Mouse (Mus musculus) liver, embryonic 14.5 days (tissue): Measurements from ENCODE around the gene Mgat4b. TPM values are rescaled to one million over a fixed set of nuclear protein-coding genes. Genes with fewer than 3 reads are reported as not detected.
A peak's percentile ranks its signal among the peaks of the same experiment; 100 is the strongest.

Experiments
- ATAC-seq: fragments of 200-750 bp; cut with Nextera tagmentation; 2 replicates; pipeline ENCODE4 v1.8.0; 2017; ENCODE audit warnings: moderate number of reproducible peaks, mild to moderate bottlenecking, moderate library complexity; ENCODE audit not compliant: insufficient read depth
- DNase-seq, 3 experiments: peaks; one replicate each; pipeline ENCODE4 v3.0.0-alpha.2; 2012 to 2013; ENCODE audit warnings: low read depth in 3 of 3, low spot score in 3 of 3
- H3K27ac ChIP-seq: fragments of 300-500 bp; sonication (generic); 2 replicates; pipeline ENCODE4 v1.5.1; 2014; ENCODE audit warnings: moderate library complexity, mild to moderate bottlenecking, control low read depth, inconsistent platforms
- H3K27me3 ChIP-seq: fragments of 300-500 bp; sonication (generic); 2 replicates; pipeline ENCODE4 v1.6.1; 2014; ENCODE audit warnings: mild to moderate bottlenecking, low read length, moderate library complexity; ENCODE audit not compliant: control insufficient read depth, insufficient read depth
- H3K36me3 ChIP-seq: fragments of 300-500 bp; sonication (generic); replicated peaks from 2 replicates; pipeline ENCODE4 v1.6.1; 2014; ENCODE audit warnings: low read depth; ENCODE audit not compliant: control insufficient read depth, insufficient read depth
- H3K4me1 ChIP-seq, 2 experiments: fragments of 200-500 bp in 1 of 2; fragments of 300-500 bp in 1 of 2; sonication (generic) in 1 of 2; replicated peaks; 2 replicates each; pipeline ENCODE4 v1.6.1; 2012 to 2014; ENCODE audit warnings: antibody characterized with exemption in 1 of 2, inconsistent platforms in 1 of 2, low read length in 1 of 2; ENCODE audit not compliant: control insufficient read depth in 2 of 2, insufficient read depth in 2 of 2
- H3K4me2 ChIP-seq: fragments of 300-500 bp; sonication (generic); 2 replicates; pipeline ENCODE4 v1.6.1; 2014; ENCODE audit warnings: low read depth, mild to moderate bottlenecking, control low read depth, moderate library complexity
- H3K4me3 ChIP-seq, 2 experiments: fragments of 200-500 bp in 1 of 2; fragments of 300-500 bp in 1 of 2; sonication (generic) in 1 of 2; 2 replicates each; pipeline ENCODE4 v1.5.1; 2012 to 2014; ENCODE audit warnings: low read depth in 2 of 2, low read length in 2 of 2, mild to moderate bottlenecking in 2 of 2, control low read depth in 1 of 2, inconsistent platforms in 1 of 2, moderate library complexity in 1 of 2; ENCODE audit not compliant: insufficient read depth in 1 of 2
- H3K9ac ChIP-seq: fragments of 300-500 bp; sonication (generic); replicated peaks from 2 replicates; pipeline ENCODE4 v1.6.1; 2014; ENCODE audit warnings: mild to moderate bottlenecking, control low read depth, moderate library complexity
- H3K9me3 ChIP-seq: fragments of 300-500 bp; sonication (generic); 2 replicates; pipeline ENCODE4 v1.6.1; 2016; ENCODE audit warnings: low read length, mixed read lengths; ENCODE audit not compliant: control insufficient read depth
- CTCF ChIP-seq: IDR thresholded peaks from 2 replicates; pipeline ENCODE4 v1.5.1; 2016; ENCODE audit warnings: antibody characterized with exemption, low read depth, control low read depth
- EP300 ChIP-seq: IDR thresholded peaks from 2 replicates; pipeline ENCODE4 v1.6.1; 2016; ENCODE audit warnings: antibody characterized with exemption, low read depth
- WGBS: fragments of 180-500 bp; shearing (Covaris S2); extraction: QIAGEN DNeasy Blood & Tissue Kit; methylation state at CpG from one replicate; pipeline ENCODE4 v1.1.7; 2014; ENCODE audit not compliant: insufficient replicate concordance; 5-methylcytosine and 5-hydroxymethylcytosine counted together
- polyA plus RNA-seq, 2 experiments: library from polyadenylated mRNA; depleted of rRNA in 1 of 2; stranded (reverse) in 1 of 2; unstranded in 1 of 2; fragments of >200 nt; fragmentation: Nextera tagmentation in 1 of 2; extraction: Ambion mirVana in 1 of 2; gene quantifications; 2 replicates each; pipeline versions ENCODE4 v1.2.1 to v1.2.3; 2012 to 2014

The Mgat4b gene
- polyA plus RNA-seq, 2 experiments: 5.7 to 14.8 TPM

DNA sequence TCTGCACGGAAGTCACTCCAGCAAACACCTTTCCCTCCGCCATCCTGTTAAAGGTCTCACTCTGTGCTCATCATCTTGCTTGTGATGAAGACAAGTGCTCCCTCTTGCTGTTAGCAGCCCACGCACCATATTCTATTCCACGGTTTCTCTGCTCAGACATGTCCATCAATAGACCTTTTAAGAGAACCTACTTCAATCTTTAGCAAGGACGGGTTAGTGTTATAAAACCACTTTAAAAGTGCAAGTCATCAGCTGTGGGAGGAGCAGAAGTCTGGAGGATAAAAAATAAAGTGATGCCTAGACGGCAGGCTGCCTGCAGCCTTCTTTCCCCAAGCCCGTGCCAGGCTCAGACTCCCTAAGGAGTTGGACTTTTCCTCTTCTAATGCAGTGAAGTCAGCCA lies 45.9 kb downstream of the Mgat4b start:
- WGBS: 60% methylated on average over 7 of the region's 7 CpGs
- ATAC-seq: no peak
- Histone ChIP-seq H3K4me3 (no peak overlapping the region), H3K4me1 (no peaks in the 10 kb centered on the region), H3K9me3 (no peaks in the 10 kb centered on the region), H3K36me3 (peaks cover 17% of the 10 kb centered on the region), H3K27ac (no peak overlapping the region), H3K9ac (no peak overlapping the region), H3K27me3 (no peaks in the 10 kb centered on the region), H3K4me2 (no peak overlapping the region)
- no peak for DNase-seq
- no peak for TF ChIP-seq EP300
- no peak for TF ChIP-seq CTCF

DNA sequence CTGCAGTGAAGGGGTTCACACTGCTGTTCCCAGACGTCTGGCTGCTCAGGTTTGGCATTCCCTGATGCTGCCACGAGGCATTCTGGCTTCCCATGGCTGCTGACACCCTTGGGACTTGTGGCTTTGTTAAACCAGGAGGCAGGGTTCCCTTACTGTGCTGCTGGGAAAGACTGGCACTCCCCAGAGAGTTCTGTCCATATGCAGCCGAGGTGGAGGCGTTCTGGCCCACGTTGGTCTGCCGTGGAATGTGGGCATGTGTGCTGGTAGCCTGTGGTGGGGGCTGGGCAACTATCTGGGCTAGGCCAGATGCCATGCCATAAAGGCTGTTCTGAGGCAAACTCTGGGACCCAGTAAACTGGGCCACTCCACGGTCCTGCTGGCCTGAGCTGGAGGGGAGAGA lies 47.6 kb downstream of the Mgat4b start:
- Histone ChIP-seq H3K9ac (no peak overlapping the region), H3K9me3 (no peaks in the 10 kb centered on the region), H3K27ac (no peak overlapping the region), H3K36me3 (peaks cover 33% of the 10 kb centered on the region), H3K27me3 (no peaks in the 10 kb centered on the region), H3K4me1 (no peaks in the 10 kb centered on the region), H3K4me2 (no peak overlapping the region), H3K4me3 (no peak overlapping the region)
- WGBS: 77% methylated on average over 7 of the region's 7 CpGs
- TF ChIP-seq EP300 (no peak), CTCF (no peak)
- ATAC-seq: no peak
- DNase-seq: no peak

DNA sequence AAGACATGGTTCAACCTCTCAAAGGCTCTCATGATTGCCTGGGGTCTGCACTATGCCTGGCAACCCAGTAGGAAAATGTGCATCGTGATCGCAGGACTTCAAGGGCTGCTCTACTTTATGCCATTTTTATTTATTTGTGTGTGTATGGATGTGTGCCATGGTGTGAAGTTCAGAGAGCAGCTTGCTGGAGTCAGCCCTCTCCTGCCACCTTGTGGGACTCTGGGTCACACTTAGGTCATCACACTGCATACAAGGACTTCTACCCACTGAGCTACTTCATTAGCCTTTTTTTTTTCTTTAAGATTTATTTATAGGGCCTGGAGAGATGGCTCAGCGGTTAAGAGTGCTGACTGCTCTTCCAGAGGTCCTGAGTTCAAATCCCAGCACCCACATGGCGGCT lies 51.3 kb downstream of the Mgat4b start:
- no peaks in the 10 kb centered on the region for H3K9me3 ChIP-seq
- H3K9ac ChIP-seq: no peak overlapping the region
- no peaks in the 10 kb centered on the region for H3K4me1 ChIP-seq
- no peak overlapping the region for H3K4me2 ChIP-seq
- no peak for DNase-seq
- TF ChIP-seq CTCF (peak; percentile 59), EP300 (no peak)
- peaks cover 43% of the 10 kb centered on the region for H3K36me3 ChIP-seq
- no peak overlapping the region for H3K27ac ChIP-seq
- ATAC-seq: no peak
- no peaks in the 10 kb centered on the region for H3K27me3 ChIP-seq
- WGBS: 77% methylated on average over 4 of the region's 4 CpGs
- no peak overlapping the region for H3K4me3 ChIP-seq

DNA sequence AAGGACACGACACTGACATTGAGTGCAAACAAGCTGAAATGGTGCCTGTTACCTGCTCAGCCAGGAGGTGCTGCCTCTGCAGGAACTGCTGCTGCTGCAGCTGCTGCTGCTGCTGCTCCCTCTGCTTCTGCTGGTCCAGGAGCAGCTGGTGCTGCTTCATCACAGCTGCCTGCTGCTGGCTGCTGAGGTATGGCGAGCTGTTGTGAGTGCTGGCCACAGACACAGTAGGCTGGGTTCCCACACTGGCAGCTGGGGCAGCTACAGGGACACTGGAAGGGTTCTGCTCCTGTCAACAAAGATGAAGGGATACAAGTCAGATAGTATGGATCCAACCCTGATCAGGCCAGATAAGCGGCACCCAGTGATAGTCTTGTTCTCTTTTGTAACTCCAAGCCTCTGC lies 52.5 kb downstream of the Mgat4b start:
- Histone ChIP-seq H3K4me3 (no peak overlapping the region), H3K9ac (no peak overlapping the region), H3K27ac (no peak overlapping the region), H3K4me1 (no peaks in the 10 kb centered on the region), H3K9me3 (no peaks in the 10 kb centered on the region), H3K27me3 (no peaks in the 10 kb centered on the region), H3K36me3 (peaks cover 38% of the 10 kb centered on the region), H3K4me2 (no peak overlapping the region)
- no peak for ATAC-seq
- TF ChIP-seq CTCF: no peak
- TF ChIP-seq EP300: no peak
- 73% methylated on average over 3 of the region's 3 CpGs for WGBS
- DNase-seq: no peak

- no peak overlapping the region for H3K4me3 ChIP-seq
- no peak overlapping the region for H3K4me2 ChIP-seq
- DNase-seq (no peak), ATAC-seq (no peak)
- H3K27ac ChIP-seq: no peak overlapping the region
- H3K27me3 ChIP-seq: no peaks in the 10 kb centered on the region
- H3K9me3 ChIP-seq: no peaks in the 10 kb centered on the region
- H3K4me1 ChIP-seq: no peaks in the 10 kb centered on the region
- no peak for TF ChIP-seq CTCF
- no peak for TF ChIP-seq EP300
- no peak overlapping the region for H3K9ac ChIP-seq
- WGBS: 83% methylated on average over 8 of the region's 8 CpGs
- peaks cover 34% of the 10 kb centered on the region for H3K36me3 ChIP-seq
Observed at GRCm38 (mm10) chr11:50265931-50266330, 55.2 kb downstream of the Mgat4b start.

DNA sequence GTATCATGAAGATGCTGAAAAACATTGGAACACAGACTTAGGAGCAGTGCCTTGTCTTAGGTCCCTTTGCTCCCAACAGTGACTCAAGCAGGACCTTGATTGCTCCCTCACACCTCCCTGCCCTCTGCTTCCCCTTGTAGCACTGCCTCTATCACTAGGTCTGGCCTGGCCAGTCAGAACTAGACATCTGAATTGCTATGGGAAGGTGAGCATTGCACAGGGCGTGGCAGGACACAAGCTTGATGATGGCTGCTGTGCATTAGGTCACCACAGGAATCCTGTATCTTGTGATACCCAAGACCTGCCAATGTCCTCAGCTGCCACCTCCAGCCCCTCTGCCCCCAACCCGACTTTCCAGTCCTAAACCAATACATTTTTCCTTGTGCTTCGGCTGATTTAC lies 56.3 kb downstream of the Mgat4b start:
- no peaks in the 10 kb centered on the region for H3K9me3 ChIP-seq
- peaks cover 25% of the 10 kb centered on the region for H3K36me3 ChIP-seq
- H3K4me3 ChIP-seq: no peak overlapping the region
- no peaks in the 10 kb centered on the region for H3K4me1 ChIP-seq
- no peak overlapping the region for H3K27ac ChIP-seq
- H3K4me2 ChIP-seq: no peak overlapping the region
- TF ChIP-seq EP300 (no peak), CTCF (no peak)
- 72% methylated on average over 3 of the region's 3 CpGs for WGBS
- no peak for ATAC-seq
- H3K27me3 ChIP-seq: no peaks in the 10 kb centered on the region
- H3K9ac ChIP-seq: no peak overlapping the region
- DNase-seq: no peak
